Mouse (Mus musculus) neural tube, embryonic 13.5 days (tissue): Measurements from ENCODE around the gene Dmac2. TPM values are rescaled to one million over a fixed set of nuclear protein-coding genes. Genes with fewer than 3 reads are reported as not detected.

Source experiments
- ATAC-seq: fragments of 200-750 bp; cut with Nextera tagmentation; 2 replicates; pipeline ENCODE4 v1.8.0; 2017; ENCODE audit warnings: low read depth, mild to moderate bottlenecking, moderate TSS enrichment, moderate library complexity
- H3K27ac ChIP-seq: fragments of 300-500 bp; sonication (generic); replicated peaks from 2 replicates; pipeline ENCODE4 v1.5.1; 2015; ENCODE audit warnings: moderate library complexity, mild to moderate bottlenecking, inconsistent platforms
- H3K27me3 ChIP-seq: fragments of 300-500 bp; sonication (generic); 2 replicates; pipeline ENCODE4 v1.6.1; 2015; ENCODE audit warnings: mild to moderate bottlenecking, inconsistent platforms
- H3K36me3 ChIP-seq: fragments of 300-500 bp; sonication (generic); 2 replicates; pipeline ENCODE4 v1.6.1; 2015; ENCODE audit warnings: mild to moderate bottlenecking, inconsistent platforms
- H3K4me1 ChIP-seq: fragments of 300-500 bp; sonication (generic); replicated peaks from 2 replicates; pipeline ENCODE4 v1.6.1; 2015; ENCODE audit warnings: inconsistent platforms
- H3K4me2 ChIP-seq: fragments of 300-500 bp; sonication (generic); 2 replicates; pipeline ENCODE4 v1.6.1; 2015; ENCODE audit warnings: inconsistent platforms, mild to moderate bottlenecking, moderate library complexity
- H3K4me3 ChIP-seq: fragments of 300-500 bp; sonication (generic); 2 replicates; pipeline ENCODE4 v1.5.1; 2015; ENCODE audit warnings: mild to moderate bottlenecking, inconsistent platforms
- H3K9ac ChIP-seq: fragments of 300-500 bp; sonication (generic); 2 replicates; pipeline ENCODE4 v1.6.1; 2015; ENCODE audit warnings: moderate library complexity, mild to moderate bottlenecking, inconsistent platforms
- H3K9me3 ChIP-seq: fragments of 300-500 bp; sonication (generic); 2 replicates; pipeline ENCODE4 v1.6.1; 2016; ENCODE audit warnings: inconsistent platforms
- WGBS: fragments of 180-500 bp; shearing (Covaris S2); methylation state at CpG from one replicate; pipeline ENCODE4 v1.1.7; 2015; 5-methylcytosine and 5-hydroxymethylcytosine counted together
- polyA plus RNA-seq: library from polyadenylated mRNA; unstranded; fragments of >200 nt; fragmentation: Nextera tagmentation; extraction: Ambion mirVana; gene quantifications from 2 replicates; pipeline ENCODE4 v1.2.1, GENCODE M21; 2015

Gene Dmac2
- polyA plus RNA-seq, 1 experiment from 2014 or later = 42.2 TPM

GRCm38 (mm10) chr7:25666381-25666780, 47.2 kb downstream of the Dmac2 start:
- no peak overlapping the region for H3K27ac ChIP-seq
- 93% methylated on average over 8 of the region's 8 CpGs for WGBS
- ATAC-seq = no peak
- peaks cover 66% of the 10 kb centered on the region for H3K36me3 ChIP-seq
- H3K4me2 ChIP-seq = no peak overlapping the region
- no peak overlapping the region for H3K4me3 ChIP-seq
- no peaks in the 10 kb centered on the region for H3K27me3 ChIP-seq
- H3K9ac ChIP-seq = no peak overlapping the region
- no peaks in the 10 kb centered on the region for H3K4me1 ChIP-seq
- no peaks in the 10 kb centered on the region for H3K9me3 ChIP-seq

DNA sequence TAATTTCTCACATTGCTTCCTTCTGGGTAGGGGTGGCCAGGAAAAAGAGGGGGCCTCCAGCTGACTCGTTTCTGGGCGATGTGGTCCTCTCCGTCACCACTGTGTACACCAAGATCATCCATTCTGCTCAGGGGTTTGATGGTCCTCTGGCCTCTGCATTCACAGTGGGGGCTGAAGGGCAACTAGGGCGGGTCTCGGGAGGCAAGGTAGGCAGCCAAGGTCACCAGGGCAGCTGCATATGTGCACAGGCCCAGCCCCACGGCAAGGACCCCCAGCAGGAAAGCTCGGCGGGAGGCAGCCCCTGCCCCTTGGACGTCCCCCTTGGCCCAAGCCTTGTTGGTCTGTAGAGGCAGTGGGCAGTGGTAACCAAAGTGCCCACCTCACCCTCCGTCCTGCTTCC, 49.9 kb downstream of the Dmac2 start:
- Histone ChIP-seq H3K4me1 (no peaks in the 10 kb centered on the region), H3K4me3 (no peak overlapping the region), H3K27ac (no peak overlapping the region), H3K27me3 (peaks cover 12% of the 10 kb centered on the region), H3K36me3 (peaks cover 52% of the 10 kb centered on the region), H3K9me3 (no peaks in the 10 kb centered on the region), H3K4me2 (no peak overlapping the region), H3K9ac (no peak overlapping the region)
- 84% methylated on average over 10 of the region's 10 CpGs for WGBS
- ATAC-seq = no peak

- peaks cover 5% of the 10 kb centered on the region for H3K4me1 ChIP-seq
- no peaks in the 10 kb centered on the region for H3K9me3 ChIP-seq
- H3K4me3 ChIP-seq = no peak overlapping the region
- peaks cover 47% of the 10 kb centered on the region for H3K36me3 ChIP-seq
- H3K9ac ChIP-seq = no peak overlapping the region
- WGBS = 84% methylated on average over 9 of the region's 9 CpGs
- H3K27me3 ChIP-seq = peaks cover 17% of the 10 kb centered on the region
- no peak overlapping the region for H3K4me2 ChIP-seq
- H3K27ac ChIP-seq = no peak overlapping the region
- no peak for ATAC-seq
Observed at GRCm38 (mm10) chr7:25669631-25670030, 50.4 kb downstream of the Dmac2 start.

GRCm38 (mm10) chr7:25670096-25670495, 50.9 kb downstream of the Dmac2 start:
- no peak overlapping the region for H3K4me2 ChIP-seq
- H3K27ac ChIP-seq = no peak overlapping the region
- peaks cover 42% of the 10 kb centered on the region for H3K36me3 ChIP-seq
- no peak overlapping the region for H3K9ac ChIP-seq
- no peaks in the 10 kb centered on the region for H3K9me3 ChIP-seq
- peaks cover 9% of the 10 kb centered on the region for H3K4me1 ChIP-seq
- 95% methylated on average over 4 of the region's 4 CpGs for WGBS
- ATAC-seq = no peak
- H3K27me3 ChIP-seq = peaks cover 22% of the 10 kb centered on the region
- no peak overlapping the region for H3K4me3 ChIP-seq

DNA sequence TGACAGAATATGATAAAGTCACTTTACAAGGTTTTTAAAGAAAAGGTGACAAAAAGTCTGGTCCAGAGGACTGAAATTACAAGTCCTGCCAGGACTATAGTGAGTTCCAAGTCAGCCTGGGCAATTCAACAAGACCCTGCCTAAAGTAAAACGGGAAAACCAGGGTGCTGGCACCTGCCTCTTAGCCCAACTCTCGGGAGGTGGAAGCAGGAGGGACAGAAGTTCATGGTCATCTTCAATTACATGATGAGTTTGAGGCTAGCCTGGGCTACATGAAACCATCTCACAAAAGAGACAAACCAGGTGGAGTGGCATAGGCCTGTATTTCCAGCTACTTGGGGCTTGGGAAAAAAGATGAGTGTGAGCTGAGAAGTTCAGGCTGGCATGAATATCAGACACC, 52.5 kb downstream of the Dmac2 start:
- Histone ChIP-seq H3K9ac (no peak overlapping the region), H3K4me2 (no peak overlapping the region), H3K4me3 (no peak overlapping the region), H3K9me3 (no peaks in the 10 kb centered on the region), H3K4me1 (peaks cover 18% of the 10 kb centered on the region), H3K27ac (no peak overlapping the region), H3K36me3 (peaks cover 26% of the 10 kb centered on the region), H3K27me3 (peaks cover 38% of the 10 kb centered on the region)
- WGBS = 76% methylated on average over 2 of the region's 2 CpGs
- no peak for ATAC-seq

DNA sequence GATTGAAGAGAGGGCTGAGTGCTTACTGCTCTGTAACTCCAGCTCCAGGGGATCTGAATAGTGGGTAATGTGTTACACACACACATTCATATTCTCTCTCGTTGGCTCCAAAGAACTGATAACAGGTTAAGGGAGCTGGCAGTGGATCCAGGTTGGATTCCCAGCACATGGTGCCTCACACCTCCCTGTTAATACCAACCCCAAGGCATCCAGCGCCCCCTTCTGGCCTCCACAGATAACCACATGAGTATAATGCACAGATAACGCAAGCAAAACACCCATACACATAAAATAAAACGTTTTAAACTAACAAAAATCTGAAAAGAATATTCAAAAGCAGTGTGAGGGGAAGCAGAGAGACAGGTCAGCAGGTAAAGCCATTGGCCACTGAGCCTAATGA, 53.2 kb downstream of the Dmac2 start:
- H3K4me1 ChIP-seq = peaks cover 23% of the 10 kb centered on the region
- ATAC-seq = no peak
- H3K27me3 ChIP-seq = peaks cover 38% of the 10 kb centered on the region
- H3K4me2 ChIP-seq = no peak overlapping the region
- H3K27ac ChIP-seq = no peak overlapping the region
- H3K4me3 ChIP-seq = no peak overlapping the region
- no peak overlapping the region for H3K9ac ChIP-seq
- no peaks in the 10 kb centered on the region for H3K9me3 ChIP-seq
- WGBS = 54% methylated on average over 4 of the region's 4 CpGs
- H3K36me3 ChIP-seq = peaks cover 19% of the 10 kb centered on the region

GRCm38 (mm10) chr7:25674297-25674696, 55.1 kb downstream of the Dmac2 start:
- Histone ChIP-seq H3K9ac (peak overlapping the region; percentile 70), H3K4me2 (peak overlapping the region; percentile 65), H3K36me3 (0 out of 2 replicates have a peak, but pooled peaks cover under 1% of the 10 kb centered on the region), H3K9me3 (no peaks in the 10 kb centered on the region), H3K4me1 (peaks cover 23% of the 10 kb centered on the region), H3K27me3 (peaks cover 48% of the 10 kb centered on the region), H3K27ac (no peak overlapping the region), H3K4me3 (peak overlapping the region; percentile 43)
- WGBS = 32% methylated on average over 9 of the region's 9 CpGs
- ATAC-seq = no peak

DNA sequence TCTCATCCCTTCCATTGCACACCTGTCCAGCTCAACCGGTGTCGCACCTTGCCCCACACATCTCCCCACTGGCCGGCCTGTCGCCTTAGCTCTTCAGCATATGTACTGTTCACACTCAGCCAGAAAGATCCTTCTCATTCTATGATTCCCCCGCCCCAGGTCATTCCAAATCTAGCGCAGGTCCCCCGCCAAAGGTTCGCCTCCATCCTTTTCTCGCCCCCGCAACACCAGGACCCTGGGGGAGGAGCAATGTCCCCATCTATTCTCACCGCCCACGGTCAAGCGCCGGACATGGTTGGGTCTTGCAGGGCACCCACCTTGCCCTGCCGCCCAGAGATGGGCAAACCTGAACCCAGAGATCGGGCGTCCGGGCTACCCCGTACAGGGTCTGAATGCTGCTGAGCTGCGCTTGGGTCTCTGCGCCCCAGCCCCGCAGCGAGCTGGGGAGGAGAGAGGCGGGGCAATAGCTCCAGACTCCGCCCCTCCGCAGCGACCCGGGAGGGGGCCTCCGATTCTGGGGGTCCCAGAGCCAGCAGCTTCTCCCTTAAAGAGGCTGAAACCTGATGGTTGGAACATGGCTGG, 55.6 kb downstream of the Dmac2 start, which contains the start of gene Tmem91:
TSS of gene Tmem91 (minus strand) at position 448 of the 582 bp plus-strand sequence.
- 3% methylated on average over 29 of the region's 29 CpGs for WGBS
- peak; percentile 28 for ATAC-seq

More for the DNA sequence above, 55.6 kb downstream of the Dmac2 start, which contains the start of gene Tmem91:
- peaks cover 25% of the 10 kb centered on the region for H3K4me1 ChIP-seq
- H3K27ac ChIP-seq = no peak within 1 kb of the TSS
- peaks cover 48% of the 10 kb centered on the region for H3K27me3 ChIP-seq
- H3K4me3 ChIP-seq = peak within 1 kb of the TSS; percentile 43
- no peaks in the 10 kb centered on the region for H3K9me3 ChIP-seq
- H3K4me2 ChIP-seq = peak within 1 kb of the TSS; percentile 65
- H3K9ac ChIP-seq = peak within 1 kb of the TSS; percentile 70
- no peaks in the 10 kb centered on the region for H3K36me3 ChIP-seq

Other genes starting within 250 kb of the Dmac2 start
- not detected in 2 replicates for gene Cnfn, start 249.7 kb upstream of the Dmac2 start, polyA plus RNA-seq
- gene Lipe, start 220.7 kb upstream of the Dmac2 start, polyA plus RNA-seq = 9.9 and 11.4 TPM in 2 replicates
- 0.41 and 0.63 TPM in 2 replicates for gene Cxcl17, start 206.5 kb upstream of the Dmac2 start, polyA plus RNA-seq
- 1.5 and 2.2 TPM in 2 replicates for gene Ceacam1, start 141.8 kb upstream of the Dmac2 start, polyA plus RNA-seq
- gene Ceacam2, start 79.6 kb upstream of the Dmac2 start, polyA plus RNA-seq = 0.14 TPM in 1 of 2 replicates, not detected in the other
- not detected in 2 replicates for gene Erich4, start 3.5 kb upstream of the Dmac2 start, polyA plus RNA-seq
- 2.9 and 6.3 TPM in 2 replicates for gene B3gnt8, start 7.2 kb downstream of the Dmac2 start, polyA plus RNA-seq
- 45.9 and 50.7 TPM in 2 replicates for gene Bckdha, start 39.6 kb downstream of the Dmac2 start, polyA plus RNA-seq
- 41.8 and 45.1 TPM in 2 replicates for gene Exosc5, start 39.8 kb downstream of the Dmac2 start, polyA plus RNA-seq
- 13.1 and 14.3 TPM in 2 replicates for gene Tmem91, start 55.8 kb downstream of the Dmac2 start, polyA plus RNA-seq
- gene B9d2, start 61.4 kb downstream of the Dmac2 start, polyA plus RNA-seq = 33.6 and 42.6 TPM in 2 replicates
- gene Tgfb1, start 67.6 kb downstream of the Dmac2 start, polyA plus RNA-seq = 1.2 and 2.1 TPM in 2 replicates
- gene Ccdc97, start 99.7 kb downstream of the Dmac2 start, polyA plus RNA-seq = 33.0 and 38.2 TPM in 2 replicates
- gene Hnrnpul1, start 135.3 kb downstream of the Dmac2 start, polyA plus RNA-seq = 45.1 and 51.1 TPM in 2 replicates
- gene Axl, start 169.3 kb downstream of the Dmac2 start, polyA plus RNA-seq = 25.4 and 26.7 TPM in 2 replicates
- 2.2 and 3.0 TPM in 2 replicates for gene Cyp2s1, start 197.5 kb downstream of the Dmac2 start, polyA plus RNA-seq